Mouse (Mus musculus): Measurements from ENCODE around the gene Ppp1r37.

Ppp1r37 gene

GRCm38 (mm10) chr7:19501658-19502057 is 61.2 kb downstream of the Ppp1r37 start:
- no peak for DNase-seq (ENCODE audit: low spot score)

GRCm38 (mm10) chr7:19500420-19501363 is 62.2 kb downstream of the Ppp1r37 start:
- DNase-seq (ENCODE audit: low spot score), result no peak

GRCm38 (mm10) chr7:19498326-19498725 is 64.5 kb downstream of the Ppp1r37 start:
- no peak for DNase-seq (ENCODE audit: low spot score)

- no peak for DNase-seq (ENCODE audit: low spot score)
These were observed 66.7 kb downstream of the Ppp1r37 start for GRCm38 (mm10) chr7:19496214-19496555.

GRCm38 (mm10) chr7:19495521-19496213 is 67.2 kb downstream of the Ppp1r37 start:
- DNase-seq (ENCODE audit: low spot score), result no peak

GRCm38 (mm10) chr7:19494751-19495474 is 68.0 kb downstream of the Ppp1r37 start:
- no peak for DNase-seq (ENCODE audit: low spot score)

- no peak for DNase-seq (ENCODE audit: low spot score)
These were observed 71.1 kb downstream of the Ppp1r37 start for GRCm38 (mm10) chr7:19491731-19492130.

GRCm38 (mm10) chr7:19489525-19489924 is 73.4 kb downstream of the Ppp1r37 start:
- no peak for DNase-seq (ENCODE audit: low spot score)

- DNase-seq (ENCODE audit: low spot score), result no peak
These were observed 76.3 kb downstream of the Ppp1r37 start for GRCm38 (mm10) chr7:19486549-19486948.

- no peak for DNase-seq (ENCODE audit: low spot score)
These were observed 77.4 kb downstream of the Ppp1r37 start for GRCm38 (mm10) chr7:19485488-19485887.

GRCm38 (mm10) chr7:19483281-19483680 is 79.6 kb downstream of the Ppp1r37 start:
- no peak for DNase-seq (ENCODE audit: low spot score)
